Mouse (Mus musculus): ENCODE data around the gene Flnb.

Gene Flnb

DNA sequence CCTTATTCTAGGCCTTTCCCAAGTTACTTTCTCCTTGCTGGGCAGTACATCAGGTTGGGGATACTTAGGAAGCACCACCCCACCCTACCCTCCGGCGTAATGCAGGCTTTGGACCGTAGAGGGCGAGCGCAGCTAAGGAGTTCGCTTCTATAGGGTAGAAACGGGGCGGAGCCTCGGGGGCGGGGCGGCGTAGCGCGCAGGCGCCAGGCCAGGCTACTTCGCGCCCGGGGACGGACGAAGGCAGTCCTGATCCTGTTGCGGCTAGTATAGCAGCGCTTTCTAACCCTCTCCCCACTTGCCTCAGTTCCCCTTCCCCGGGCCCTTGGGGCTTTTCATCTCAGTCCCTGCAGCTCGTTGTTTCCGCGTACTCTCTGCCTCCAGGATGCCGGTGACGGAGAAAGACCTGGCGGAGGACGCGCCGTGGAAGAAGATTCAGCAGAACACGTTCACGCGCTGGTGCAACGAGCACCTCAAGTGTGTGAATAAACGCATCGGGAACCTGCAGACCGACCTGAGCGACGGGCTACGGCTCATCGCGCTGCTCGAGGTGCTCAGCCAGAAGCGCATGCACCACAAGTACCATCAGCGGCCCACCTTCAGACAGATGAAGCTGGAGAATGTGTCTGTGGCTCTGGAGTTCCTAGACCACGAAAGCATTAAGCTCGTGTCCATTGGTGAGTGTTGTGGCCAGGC lies at the start of gene Flnb:
TSS of gene Flnb (plus strand) at position 188 of the 693 bp plus-strand sequence.
- DNase-seq: peak; percentile 99

DNA sequence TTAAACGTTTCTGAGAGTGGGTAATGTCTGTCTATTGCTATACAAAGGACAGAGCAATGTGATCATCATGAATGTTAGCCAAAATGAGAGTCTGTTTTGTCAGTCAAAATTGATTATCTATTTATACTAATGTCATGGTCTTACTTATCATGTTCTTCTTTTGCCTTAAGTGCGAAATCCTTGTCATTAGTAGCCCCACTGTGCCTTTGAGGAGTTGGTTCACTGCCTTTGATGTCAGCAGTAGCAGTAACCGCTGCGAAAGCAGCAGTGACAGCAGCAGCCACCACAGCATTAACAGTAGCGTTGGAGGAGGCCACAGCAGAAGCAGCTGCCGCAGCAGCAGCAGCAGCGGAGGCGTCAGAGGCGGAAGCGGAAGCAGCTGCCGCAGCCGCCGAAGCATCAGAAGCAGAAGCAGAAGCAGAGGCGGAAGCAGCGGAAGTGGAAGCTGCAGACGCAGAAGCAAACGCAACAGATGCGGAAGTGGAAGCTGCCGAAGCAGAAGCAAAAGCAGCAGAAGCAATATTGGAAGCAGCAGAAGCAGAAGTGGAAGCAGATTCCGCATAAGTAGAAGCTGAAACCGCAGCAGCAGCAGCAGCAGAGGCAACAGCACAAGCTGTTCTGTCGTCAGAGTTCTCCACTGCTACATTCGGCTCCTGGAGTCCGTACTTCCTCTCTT lies 43.9 kb upstream of the Flnb start:
- no peak for DNase-seq

GRCm38 (mm10) chr14:7786073-7786472 lies 31.7 kb upstream of the Flnb start:
- no peak for DNase-seq

DNA sequence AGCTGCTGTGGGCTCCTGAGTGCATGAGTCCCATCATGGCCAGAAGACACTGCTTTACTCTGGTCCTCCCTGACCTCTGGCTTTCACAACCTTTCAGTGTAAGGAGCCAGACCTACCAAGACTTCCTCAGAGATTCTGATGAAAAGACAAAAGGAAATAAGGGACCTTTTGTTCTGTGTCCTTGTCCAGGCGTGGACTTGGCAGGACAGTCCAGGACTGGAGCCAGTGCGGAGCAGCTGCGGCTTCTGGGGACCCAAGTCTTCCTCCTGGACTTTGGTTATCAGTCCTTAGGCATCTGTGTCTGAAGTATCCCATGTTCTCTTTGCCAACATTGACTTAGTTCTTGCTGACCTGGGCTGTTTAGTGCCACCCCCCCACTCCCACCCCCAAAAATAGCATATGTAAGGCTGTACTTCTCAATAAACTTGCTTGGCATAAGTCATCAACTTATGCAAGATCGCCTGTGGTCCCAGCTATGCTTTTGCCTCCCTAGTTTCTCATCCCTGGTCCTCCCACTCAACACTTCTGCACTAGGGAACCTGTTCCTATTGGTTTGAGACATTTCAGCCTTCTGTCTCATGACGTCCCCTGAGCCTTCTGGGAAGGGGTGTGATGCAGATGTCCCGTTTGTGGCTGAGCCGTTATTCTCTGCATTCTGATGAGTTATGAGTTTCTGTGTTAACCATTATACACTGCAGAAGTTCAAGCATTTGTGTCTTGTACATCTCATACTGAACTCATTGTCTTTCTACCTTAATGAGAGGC lies 28.3 kb upstream of the Flnb start:
- no peak for DNase-seq

GRCm38 (mm10) chr14:7791061-7791531 lies 26.7 kb upstream of the Flnb start:
- DNase-seq: no peak

DNA sequence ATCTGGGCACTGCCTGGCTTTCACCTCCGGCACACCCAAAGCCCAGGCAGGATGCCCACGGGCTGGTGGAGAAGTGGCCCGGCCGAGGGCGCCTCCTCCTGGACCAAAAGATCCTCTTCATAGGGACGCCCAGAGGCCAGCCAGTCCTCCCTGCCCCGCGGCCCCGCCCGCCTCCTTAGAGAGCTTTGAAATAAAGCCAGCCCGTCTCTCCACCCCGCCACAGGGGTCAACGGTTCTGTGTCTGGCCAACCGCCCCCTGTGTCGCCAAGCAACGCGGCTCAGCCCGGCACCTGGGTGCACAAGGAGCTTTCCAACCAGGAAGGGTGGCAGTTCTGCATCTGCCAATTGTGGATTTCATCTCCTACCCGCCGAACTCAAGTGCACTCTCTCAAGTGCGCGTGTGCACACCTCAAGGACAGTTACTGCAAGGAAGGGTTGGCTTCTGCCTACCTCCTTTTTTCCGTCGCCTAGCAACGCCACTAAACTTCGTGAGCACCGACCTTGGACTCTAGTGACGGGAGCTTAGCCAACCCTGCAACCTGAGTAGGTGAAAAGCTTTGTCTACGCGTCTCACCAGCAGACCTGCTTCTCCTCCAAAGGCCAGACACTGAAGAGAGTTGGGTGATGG lies 26.1 kb upstream of the Flnb start, which contains the start of gene Gm26661:
TSS of gene Gm26661 (plus strand) at position 56 of the 628 bp plus-strand sequence.
- peak; percentile 57 for DNase-seq

- no peak for DNase-seq
Measured at GRCm38 (mm10) chr14:7795961-7796360, 21.8 kb upstream of the Flnb start.

DNA sequence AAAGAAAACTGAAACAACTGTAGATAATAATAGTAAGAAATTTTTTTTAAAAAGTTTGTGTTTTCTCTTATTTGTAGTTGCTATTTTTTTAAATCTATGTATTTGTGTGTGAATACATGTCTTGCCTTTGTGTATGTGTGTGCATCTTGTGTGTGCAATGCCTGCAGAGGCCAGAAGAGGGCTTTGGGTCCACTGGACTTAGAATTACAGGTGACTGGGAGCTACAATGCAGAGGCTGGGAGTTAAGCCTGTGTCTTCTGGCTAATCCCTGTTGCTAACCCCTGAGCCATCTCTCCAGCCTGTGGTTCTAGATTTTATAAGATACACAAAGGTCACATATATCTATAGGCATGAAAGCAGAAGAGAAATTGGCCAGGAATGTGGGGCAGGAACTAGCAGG lies 17.1 kb upstream of the Flnb start:
- no peak for DNase-seq

GRCm38 (mm10) chr14:7801831-7802230 lies 15.9 kb upstream of the Flnb start:
- peak; percentile 67 for DNase-seq

GRCm38 (mm10) chr14:7803874-7804557 lies 13.7 kb upstream of the Flnb start:
- DNase-seq: peak; percentile 90

DNA sequence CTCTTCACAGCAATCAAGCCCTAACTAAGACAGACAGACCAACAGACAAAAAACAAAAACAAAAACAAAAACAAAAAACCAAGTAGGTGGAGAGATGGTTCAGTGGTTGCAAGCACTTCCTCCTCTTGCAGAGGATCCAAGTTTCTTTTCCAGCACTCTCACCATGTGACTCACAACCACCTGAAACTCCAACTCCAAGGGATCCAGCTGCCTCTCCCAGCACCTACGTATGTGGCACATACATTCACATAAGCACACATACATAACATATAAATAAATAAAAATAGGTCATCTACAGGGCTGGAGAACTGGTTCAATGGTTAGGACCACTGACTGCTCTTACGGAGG lies 13.2 kb upstream of the Flnb start:
- DNase-seq: no peak

GRCm38 (mm10) chr14:7807711-7808110 lies 10.0 kb upstream of the Flnb start:
- DNase-seq: no peak

DNA sequence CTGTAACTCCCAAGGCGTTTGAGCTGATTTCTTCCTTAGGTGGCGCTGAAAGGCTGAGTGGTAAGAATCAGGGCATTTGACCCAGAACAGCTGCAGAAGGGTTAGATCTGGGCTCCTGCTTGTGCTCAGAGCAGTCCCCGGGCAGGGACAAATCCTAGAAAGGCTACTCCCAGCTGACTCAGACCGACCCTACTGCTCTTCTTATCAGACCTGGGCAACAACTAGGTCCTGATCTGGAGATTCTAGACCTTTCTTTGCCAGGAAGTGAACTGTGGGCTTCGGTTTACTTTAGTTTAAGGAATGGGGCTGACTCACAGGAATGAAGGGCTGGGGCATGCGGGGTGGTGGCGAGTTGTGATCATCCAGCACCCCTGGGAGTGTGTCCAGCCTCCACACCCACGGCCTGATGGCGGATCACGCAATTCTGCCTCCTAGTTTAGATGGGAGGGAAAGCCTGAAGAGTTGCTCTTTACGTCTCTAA lies 9.2 kb upstream of the Flnb start:
- DNase-seq: no peak

GRCm38 (mm10) chr14:7809043-7809955 lies 8.5 kb upstream of the Flnb start:
- no peak for DNase-seq

DNA sequence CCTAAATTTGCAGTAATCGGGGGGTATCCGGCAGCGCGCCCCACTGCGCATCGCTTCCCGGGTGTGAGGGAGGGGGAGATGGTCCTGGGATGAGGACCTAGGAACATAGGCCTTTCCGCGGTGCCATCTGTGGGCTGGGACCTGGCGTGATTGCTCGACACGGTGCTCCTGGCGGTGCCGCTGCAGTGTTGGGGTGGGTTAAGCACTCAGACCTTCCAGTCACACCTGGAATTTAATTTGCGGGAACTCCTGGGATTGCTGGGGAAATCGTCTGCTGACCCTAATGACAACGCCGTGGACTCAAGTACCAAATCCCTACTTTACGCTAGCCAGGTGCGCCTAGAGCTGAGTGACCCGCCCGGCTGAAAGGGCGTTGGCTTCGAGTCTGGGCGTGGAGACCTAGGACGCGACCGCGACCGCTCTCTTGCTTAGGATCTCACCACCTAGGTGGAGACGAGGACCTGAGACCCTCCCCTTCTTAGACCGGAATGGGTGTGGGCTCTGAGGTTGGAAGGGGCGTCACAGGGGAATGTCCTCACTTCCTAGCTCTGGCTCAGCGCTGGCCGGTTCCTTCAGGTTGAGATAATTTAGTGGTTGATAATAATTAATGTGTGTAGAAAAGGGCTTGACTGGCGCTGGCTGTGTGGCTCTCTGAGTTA lies 835 bp downstream of the Flnb start:
- DNase-seq: peak; percentile 48

DNA sequence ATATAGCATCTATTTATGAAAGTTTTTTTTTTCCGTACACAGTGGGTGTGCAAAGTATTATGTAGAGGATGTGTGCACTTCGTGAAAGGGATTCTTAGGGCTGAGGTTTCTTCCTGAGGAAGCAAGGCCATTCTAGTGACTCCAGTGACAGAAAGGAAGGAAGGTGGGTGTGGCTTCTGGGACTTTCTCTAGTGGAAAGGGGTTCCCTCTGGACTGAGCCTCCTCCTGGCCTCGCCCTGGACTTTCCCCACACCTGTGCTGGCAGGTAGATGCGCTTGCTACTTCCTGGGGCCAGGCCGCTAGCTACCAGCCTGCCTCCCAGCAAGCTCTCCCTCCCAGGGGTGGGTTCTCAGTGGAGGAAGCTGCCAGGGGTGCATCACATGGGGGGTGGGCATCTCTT lies 1.7 kb downstream of the Flnb start:
- DNase-seq: no peak

DNA sequence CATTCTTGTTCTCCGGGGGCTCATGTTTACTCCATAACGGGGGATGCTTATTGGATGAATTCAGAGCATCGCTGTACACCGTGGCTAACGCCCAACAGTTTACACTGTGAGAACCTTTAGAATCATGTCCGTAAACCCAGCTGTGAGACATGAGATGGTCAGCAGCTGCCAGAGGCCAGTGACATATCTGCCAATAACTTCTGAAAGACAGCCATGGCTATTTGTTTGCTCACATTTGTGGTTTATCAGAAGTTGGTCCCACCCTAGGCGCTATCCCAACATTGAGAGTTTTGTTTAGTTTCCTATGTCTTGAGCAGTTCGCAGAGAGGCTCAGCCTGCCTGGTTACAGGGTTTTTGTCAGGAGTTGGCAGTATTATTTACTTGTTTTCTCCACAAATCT lies 3.6 kb downstream of the Flnb start:
- DNase-seq: no peak

DNA sequence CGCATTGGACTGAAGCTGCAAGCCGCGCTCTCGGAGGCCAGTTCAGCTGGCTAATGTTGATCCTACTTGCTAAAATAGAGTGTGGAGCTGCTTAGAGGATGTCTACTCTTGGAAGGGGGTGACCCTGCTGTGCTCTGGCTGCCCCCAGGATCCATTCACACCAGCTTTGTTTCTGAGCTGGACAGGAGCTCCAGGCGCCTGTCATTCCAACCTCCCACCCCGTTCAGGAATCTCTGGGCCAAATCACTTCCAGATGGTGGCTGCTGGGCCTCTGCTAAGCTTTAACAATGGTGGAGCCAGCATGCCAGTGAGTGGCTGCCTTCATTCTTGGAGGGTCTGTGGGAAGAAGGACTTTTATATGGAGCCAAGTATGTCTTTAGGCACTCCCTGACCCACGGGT lies 4.9 kb downstream of the Flnb start:
- no peak for DNase-seq

- DNase-seq: no peak
Measured at GRCm38 (mm10) chr14:7824651-7825268, 7.0 kb downstream of the Flnb start.

All from cerebellum, adult 9-10 months (tissue).